Mouse (Mus musculus): ENCODE measurements at regions not wholly inside any gene's neighbourhood (a gene's known extent, or its start where the extent isn't known, plus 50 kb on each side); places are given as distances from the start of the nearest gene placed in this dataset.

DNA sequence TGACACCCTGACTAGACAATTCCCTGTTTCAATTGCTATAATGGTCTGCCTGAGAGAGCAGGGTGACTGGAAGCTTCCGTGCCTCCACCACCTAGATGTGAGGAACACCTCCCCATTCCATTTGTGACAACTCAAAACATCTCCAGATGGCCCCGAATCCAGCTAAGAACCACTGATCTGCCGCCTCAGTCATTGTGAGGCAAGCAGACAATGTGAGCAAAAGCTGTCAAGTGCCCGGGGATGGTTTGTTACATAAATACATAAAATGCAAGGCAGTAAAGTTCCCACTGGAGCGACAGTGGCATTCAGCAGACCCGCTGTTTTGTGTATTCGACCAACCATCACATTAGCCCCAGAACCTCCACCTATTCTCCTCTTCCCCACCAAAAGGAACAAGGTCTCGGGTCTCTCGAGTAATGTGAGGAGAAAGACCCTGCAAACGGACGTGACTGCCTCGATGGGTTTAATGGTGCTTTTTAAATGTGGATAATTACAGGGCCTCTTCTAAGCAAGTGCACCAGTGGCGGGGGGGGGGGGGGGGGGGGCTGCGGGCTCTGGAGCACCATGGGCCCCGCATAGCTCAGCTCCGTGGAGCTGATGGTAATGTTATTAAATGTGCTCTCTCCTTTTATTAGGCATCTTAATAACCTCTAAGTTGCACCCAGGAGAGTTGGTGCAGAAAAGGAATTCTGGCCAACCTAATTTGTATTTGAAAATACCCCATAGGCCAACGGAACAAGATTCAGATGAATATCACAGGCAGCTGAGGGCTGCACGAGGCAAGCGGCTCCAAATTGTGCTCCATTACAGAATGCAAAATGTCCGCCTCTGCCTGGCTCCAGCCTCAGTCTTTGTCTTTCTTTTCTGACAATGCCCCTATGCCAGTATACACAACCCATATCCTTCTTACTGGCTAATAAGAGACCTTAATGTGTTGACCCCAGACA, 360.6 kb upstream of the Clint1 start:
- Histone ChIP-seq H3K9me3 (no peaks in the 10 kb centered on the region), H3K36me3 (no peaks in the 10 kb centered on the region), H3K4me1 (replicated peaks) (peaks cover 14% of the 10 kb centered on the region; the same call in 1 of the 2 replicates), H3K27me3 (ENCODE audit: insufficient read depth, poor library complexity, severe bottlenecking) (no peaks in the 10 kb centered on the region), H3K4me3 (no peak overlapping the region), H3K27ac (0 out of 2 replicates have a peak overlapping the region, but pooled peaks have one; percentile 68)
- 74% methylated on average over 20 of the region's 20 CpGs for WGBS
- DNase-seq (ENCODE audit: low spot score) = no peak

GRCm38 (mm10) chr11:45495246-45495645, 356.6 kb upstream of the Clint1 start:
- H3K27me3 ChIP-seq (ENCODE audit: insufficient read depth, poor library complexity, severe bottlenecking) = no peaks in the 10 kb centered on the region
- 70% methylated on average over 1 of the region's 1 CpGs for WGBS
- no peaks in the 10 kb centered on the region for H3K9me3 ChIP-seq
- H3K27ac ChIP-seq = no peak overlapping the region
- no peak for DNase-seq (ENCODE audit: low spot score)
- peaks cover 13% of the 10 kb centered on the region; the same call in 1 of the 2 replicates for H3K4me1 ChIP-seq (replicated peaks)
- H3K4me3 ChIP-seq = no peak overlapping the region
- no peaks in the 10 kb centered on the region for H3K36me3 ChIP-seq

DNA sequence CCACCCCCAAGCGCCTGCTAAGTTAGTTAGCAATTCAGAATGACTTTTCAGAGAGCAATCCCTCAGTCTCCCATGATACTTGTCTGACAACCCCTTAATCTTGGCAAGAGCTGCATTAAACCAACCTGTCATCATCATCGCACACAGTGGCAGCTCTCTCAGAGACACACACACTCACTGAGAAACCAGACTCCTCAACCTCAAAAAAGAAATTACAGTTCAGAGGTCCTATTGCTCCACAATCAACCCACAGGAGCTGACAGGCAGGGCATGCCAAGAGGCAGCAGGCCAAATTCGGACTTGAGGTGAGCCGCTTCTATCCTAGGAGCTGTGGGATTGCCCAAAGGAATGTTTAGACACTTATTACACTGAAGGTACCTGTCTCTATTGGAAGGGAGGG, 343.3 kb upstream of the Clint1 start:
- no peak for DNase-seq (ENCODE audit: low spot score)
- no peaks in the 10 kb centered on the region for H3K9me3 ChIP-seq
- no peaks in the 10 kb centered on the region for H3K27me3 ChIP-seq (ENCODE audit: insufficient read depth, poor library complexity, severe bottlenecking)
- H3K36me3 ChIP-seq = no peaks in the 10 kb centered on the region
- no peaks in the 10 kb centered on the region for H3K4me1 ChIP-seq (replicated peaks)
- WGBS = 54% methylated on average over 4 of the region's 4 CpGs
- H3K4me3 ChIP-seq = no peak overlapping the region
- no peak overlapping the region; the same call in 1 of the 2 replicates for H3K27ac ChIP-seq

- no peaks in the 10 kb centered on the region for H3K36me3 ChIP-seq
- no peak overlapping the region for H3K27ac ChIP-seq
- H3K4me3 ChIP-seq = no peak overlapping the region
- 40% methylated on average over 2 of the region's 2 CpGs for WGBS
- no peaks in the 10 kb centered on the region for H3K27me3 ChIP-seq (ENCODE audit: insufficient read depth, poor library complexity, severe bottlenecking)
- no peaks in the 10 kb centered on the region for H3K9me3 ChIP-seq
- no peak for DNase-seq (ENCODE audit: low spot score)
- H3K4me1 ChIP-seq (replicated peaks) = no peaks in the 10 kb centered on the region; the same call in 1 of the 2 replicates
Observed at GRCm38 (mm10) chr11:45509278-45509677, 342.6 kb upstream of the Clint1 start.

DNA sequence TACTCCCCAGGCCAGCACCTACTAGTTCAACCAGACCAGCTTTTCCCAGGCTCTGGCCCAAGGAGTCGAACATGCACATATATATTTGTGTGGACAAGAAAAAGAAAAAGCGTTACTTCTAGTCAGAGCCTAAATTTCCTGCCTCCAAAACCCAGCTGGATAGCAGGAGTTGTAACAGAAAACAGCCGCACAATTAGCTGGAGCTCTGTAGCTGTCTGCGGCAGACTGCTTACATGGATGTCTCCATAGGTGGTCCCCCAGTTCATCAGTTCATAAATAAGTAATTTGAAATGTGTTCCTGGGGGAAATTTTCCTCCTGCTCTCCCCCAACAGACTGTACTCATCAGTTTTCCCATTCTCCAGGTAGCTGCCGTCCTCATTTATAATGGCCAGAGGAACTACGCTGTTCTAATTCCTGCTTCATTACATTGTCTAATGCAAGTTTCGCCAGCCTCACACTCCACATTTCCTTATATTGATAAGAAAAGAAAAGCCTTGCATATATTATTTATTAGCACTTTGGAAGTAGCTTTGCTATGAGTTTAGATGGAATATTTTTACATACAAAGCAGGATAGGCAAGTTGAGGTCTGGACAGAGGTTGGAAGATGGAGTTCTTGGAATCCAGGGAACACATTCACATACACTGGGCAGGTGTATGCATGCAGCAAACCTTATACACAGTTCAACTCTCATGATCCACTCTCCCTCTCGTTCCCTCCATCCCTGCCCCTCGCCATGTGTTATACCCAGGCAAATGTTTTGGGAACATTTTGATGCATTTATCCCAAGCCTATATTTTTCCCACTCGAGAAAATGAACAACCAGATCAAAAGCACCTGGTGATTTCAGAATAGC, 337.2 kb upstream of the Clint1 start:
- H3K27me3 ChIP-seq (ENCODE audit: insufficient read depth, poor library complexity, severe bottlenecking) = no peaks in the 10 kb centered on the region
- no peaks in the 10 kb centered on the region for H3K36me3 ChIP-seq
- H3K27ac ChIP-seq = peak overlapping the region; percentile 56; the same call in 1 of the 2 replicates
- H3K9me3 ChIP-seq = no peaks in the 10 kb centered on the region
- no peak for DNase-seq (ENCODE audit: low spot score)
- H3K4me1 ChIP-seq (replicated peaks) = no peaks in the 10 kb centered on the region; the same call in 1 of the 2 replicates
- H3K4me3 ChIP-seq = no peak overlapping the region
- WGBS = 75% methylated on average over 10 of the region's 10 CpGs

DNA sequence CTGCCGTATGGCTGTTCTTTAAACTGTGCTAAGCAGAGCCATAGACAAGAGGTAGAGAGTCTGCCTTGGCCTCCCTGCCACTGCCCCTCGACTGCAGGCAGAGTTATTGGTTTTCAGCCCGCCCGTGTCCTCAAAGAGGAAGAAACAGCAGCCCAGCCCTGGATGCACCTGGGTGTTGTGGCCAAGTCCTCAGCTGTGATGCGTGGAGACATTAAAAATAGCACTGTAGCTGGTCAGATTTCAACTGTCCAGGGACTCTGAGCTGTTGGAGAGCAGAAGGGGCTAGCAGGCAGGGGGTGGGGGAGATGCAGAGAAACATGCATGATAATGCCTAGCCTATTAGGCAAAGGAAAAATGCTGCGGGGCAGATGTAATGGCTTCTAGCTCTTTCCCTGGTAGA, 327.1 kb upstream of the Clint1 start:
- no peaks in the 10 kb centered on the region for H3K36me3 ChIP-seq
- H3K9me3 ChIP-seq = no peaks in the 10 kb centered on the region
- H3K4me3 ChIP-seq = no peak overlapping the region
- peak overlapping the region; percentile 46 for H3K27ac ChIP-seq
- peaks cover 15% of the 10 kb centered on the region for H3K4me1 ChIP-seq (replicated peaks)
- 66% methylated on average over 6 of the region's 6 CpGs for WGBS
- DNase-seq (ENCODE audit: low spot score) = peak; percentile 15
- no peaks in the 10 kb centered on the region for H3K27me3 ChIP-seq (ENCODE audit: insufficient read depth, poor library complexity, severe bottlenecking)

DNA sequence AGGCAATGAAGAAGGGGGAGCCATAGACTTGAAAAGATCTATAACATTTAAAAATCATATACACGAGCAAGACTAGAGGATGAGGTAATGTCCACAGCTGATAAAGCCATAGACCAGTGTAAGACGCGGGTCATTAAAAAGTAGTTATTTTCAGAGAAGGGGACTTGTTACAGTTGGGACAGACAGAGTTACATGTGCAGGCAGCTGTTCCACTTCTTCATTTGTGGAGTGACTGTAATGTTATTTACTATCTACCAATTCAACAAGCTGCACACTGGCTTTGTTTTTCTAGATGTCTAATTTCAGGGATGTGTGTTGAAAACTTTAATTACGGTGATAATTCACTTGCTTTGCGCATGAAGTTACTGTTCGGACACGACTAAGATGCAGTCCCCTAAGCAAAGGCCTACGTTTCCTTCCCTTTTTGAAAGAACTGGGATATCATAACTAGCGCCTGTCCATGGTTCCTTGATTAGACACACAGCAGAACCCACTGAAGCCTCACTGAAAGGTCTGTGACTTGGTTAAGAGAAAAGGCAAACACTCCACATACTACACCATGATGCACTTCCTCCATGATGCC, 320.7 kb upstream of the Clint1 start:
- Histone ChIP-seq H3K4me3 (no peak overlapping the region), H3K9me3 (no peaks in the 10 kb centered on the region), H3K4me1 (replicated peaks) (no peaks in the 10 kb centered on the region), H3K27me3 (ENCODE audit: insufficient read depth, poor library complexity, severe bottlenecking) (no peaks in the 10 kb centered on the region), H3K36me3 (no peaks in the 10 kb centered on the region), H3K27ac (no peak overlapping the region)
- DNase-seq (ENCODE audit: low spot score) = no peak
- 93% methylated on average over 9 of the region's 9 CpGs for WGBS

DNA sequence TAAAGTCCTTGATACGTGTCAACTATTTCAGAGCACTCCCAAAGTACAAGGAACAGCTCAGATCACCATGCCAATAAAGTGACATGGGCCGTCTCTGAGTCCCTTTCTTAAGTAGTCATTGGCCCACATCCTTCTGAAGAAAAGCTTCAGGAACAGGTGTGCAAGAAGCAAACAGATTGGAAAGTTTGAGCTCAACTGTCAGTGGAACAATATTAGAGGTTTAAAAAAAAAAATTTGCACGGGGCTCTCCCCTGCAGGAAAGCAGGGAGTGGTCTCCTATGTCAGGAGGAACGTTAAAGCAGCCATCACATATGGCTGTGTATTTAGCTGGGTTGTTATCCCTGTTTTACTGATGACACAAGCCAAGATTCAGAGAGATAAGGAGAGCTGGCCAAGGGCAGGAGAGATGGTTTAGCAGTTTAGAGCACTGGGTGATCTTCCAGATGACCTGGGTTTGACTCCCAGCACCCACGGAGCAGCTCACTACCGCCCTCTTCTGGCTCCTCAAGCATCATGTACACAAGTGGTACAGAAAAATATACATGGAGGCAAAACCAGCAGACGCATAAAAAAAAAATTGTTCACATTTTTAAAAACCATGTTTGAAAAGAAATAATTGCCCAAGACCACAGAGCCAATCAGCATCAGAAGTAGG, 318.3 kb upstream of the Clint1 start:
- 59% methylated on average over 7 of the region's 7 CpGs for WGBS
- no peaks in the 10 kb centered on the region for H3K27me3 ChIP-seq (ENCODE audit: insufficient read depth, poor library complexity, severe bottlenecking)
- no peaks in the 10 kb centered on the region for H3K36me3 ChIP-seq
- H3K9me3 ChIP-seq = no peaks in the 10 kb centered on the region
- H3K27ac ChIP-seq = no peak overlapping the region
- peaks cover 12% of the 10 kb centered on the region for H3K4me1 ChIP-seq (replicated peaks)
- H3K4me3 ChIP-seq = no peak overlapping the region
- DNase-seq (ENCODE audit: low spot score) = peak; percentile 38

GRCm38 (mm10) chr11:45535501-45536025, 316.3 kb upstream of the Clint1 start:
- WGBS = 82% methylated on average over 8 of the region's 8 CpGs
- no peak for DNase-seq (ENCODE audit: low spot score)
- Histone ChIP-seq H3K9me3 (no peaks in the 10 kb centered on the region), H3K4me1 (replicated peaks) (peaks cover 14% of the 10 kb centered on the region), H3K4me3 (no peak overlapping the region), H3K27ac (no peak overlapping the region), H3K36me3 (no peaks in the 10 kb centered on the region), H3K27me3 (ENCODE audit: insufficient read depth, poor library complexity, severe bottlenecking) (no peaks in the 10 kb centered on the region)

GRCm38 (mm10) chr11:45538011-45538410, 313.8 kb upstream of the Clint1 start:
- no peak for DNase-seq (ENCODE audit: low spot score)
- Histone ChIP-seq H3K27me3 (ENCODE audit: insufficient read depth, poor library complexity, severe bottlenecking) (no peaks in the 10 kb centered on the region), H3K36me3 (no peaks in the 10 kb centered on the region), H3K4me3 (no peak overlapping the region), H3K27ac (peak overlapping the region; percentile 36; the same call in 1 of the 2 replicates), H3K4me1 (replicated peaks) (peaks cover 14% of the 10 kb centered on the region), H3K9me3 (no peaks in the 10 kb centered on the region)
- 51% methylated on average over 7 of the region's 7 CpGs for WGBS

- Histone ChIP-seq H3K27ac (no peak overlapping the region), H3K9me3 (no peaks in the 10 kb centered on the region), H3K4me3 (no peak overlapping the region), H3K27me3 (ENCODE audit: insufficient read depth, poor library complexity, severe bottlenecking) (no peaks in the 10 kb centered on the region), H3K4me1 (replicated peaks) (peaks cover 14% of the 10 kb centered on the region), H3K36me3 (no peaks in the 10 kb centered on the region)
- DNase-seq (ENCODE audit: low spot score) = peak; percentile 72
- 51% methylated on average over 4 of the region's 4 CpGs for WGBS
Observed at GRCm38 (mm10) chr11:45539459-45539858, 312.4 kb upstream of the Clint1 start.

DNA sequence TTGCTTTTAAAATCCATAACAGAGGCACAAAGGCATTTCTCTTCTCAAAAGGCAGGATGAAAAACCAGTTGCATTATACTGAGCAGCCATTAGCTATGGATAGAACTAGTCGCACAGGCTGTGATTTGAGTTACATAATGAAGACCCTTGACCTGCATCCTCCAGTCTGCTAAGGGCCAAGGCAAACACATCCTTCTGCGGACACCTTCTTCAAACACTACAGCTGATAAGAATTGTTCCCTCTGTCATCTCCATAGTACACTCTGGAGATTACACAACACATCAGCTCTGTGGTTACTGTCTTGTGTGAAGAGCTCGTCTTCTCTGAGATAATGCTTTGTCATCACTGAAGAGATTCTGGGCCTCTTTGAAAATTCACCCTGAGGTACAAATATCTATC, 307.3 kb upstream of the Clint1 start:
- DNase-seq (ENCODE audit: low spot score) = no peak
- H3K36me3 ChIP-seq = no peaks in the 10 kb centered on the region
- no peak overlapping the region for H3K4me3 ChIP-seq
- no peak overlapping the region for H3K27ac ChIP-seq
- H3K4me1 ChIP-seq (replicated peaks) = no peaks in the 10 kb centered on the region
- WGBS = 89% methylated on average over 3 of the region's 3 CpGs
- H3K9me3 ChIP-seq = no peaks in the 10 kb centered on the region
- H3K27me3 ChIP-seq (ENCODE audit: insufficient read depth, poor library complexity, severe bottlenecking) = no peaks in the 10 kb centered on the region
